Mouse (Mus musculus): ENCODE measurements around the gene Gm20388. TPM values are rescaled to one million over a fixed set of nuclear protein-coding genes. Genes with fewer than 3 reads are reported as not detected.

Gm20388 gene
- total and polyA plus RNA-seq, 2 experiments from 2014 or later, result 17.3 TPM; not detected in 1

DNA sequence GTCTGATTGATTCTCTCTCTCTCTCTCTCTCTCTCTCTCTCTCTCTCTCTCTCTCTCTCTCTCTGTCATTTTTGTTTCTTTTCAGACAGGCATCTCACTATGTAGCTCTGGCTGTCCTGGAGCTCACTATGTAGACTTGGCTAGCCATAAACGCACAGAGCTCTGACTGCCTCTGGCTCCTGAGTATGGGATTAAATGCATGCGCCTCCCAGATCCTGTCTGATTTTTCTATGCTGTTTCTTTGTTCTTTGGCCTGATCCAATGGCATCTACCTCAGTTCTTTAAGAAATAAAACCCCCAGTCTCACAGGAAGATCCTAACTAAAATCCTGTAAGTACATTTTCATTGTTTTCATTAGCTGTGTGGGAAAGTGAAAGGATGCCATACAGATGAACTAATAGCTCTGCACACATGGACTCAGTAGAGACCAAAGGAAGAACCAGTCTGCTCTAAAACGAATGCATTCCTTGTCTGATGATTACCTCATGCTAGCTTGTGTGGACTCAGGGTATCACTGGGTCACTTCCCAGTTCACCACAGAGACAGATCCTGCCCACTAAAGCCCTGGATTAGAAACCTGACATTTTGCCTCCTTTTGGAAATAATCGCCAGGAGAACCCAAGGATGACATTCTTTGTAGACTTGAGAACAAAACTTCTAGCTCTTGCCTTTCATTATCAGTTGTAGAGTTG is 4156.6 kb downstream of the Gm20388 start:
- H3K27me3 ChIP-seq (ENCODE audit: control insufficient read depth, insufficient read depth, low read length), result 0 out of 2 replicates have a peak, but pooled peaks cover 5% of the 10 kb centered on the region
- TF ChIP-seq EP300 (IDR thresholded peaks at IDR 0.05; ENCODE audit: low read depth) (0 out of 2 replicates have a peak, but pooled peaks have one; percentile 1), CTCF (IDR thresholded peaks at IDR 0.05; ENCODE audit: low read depth) (no peak)
- no peaks in the 10 kb centered on the region for H3K9me3 ChIP-seq (replicated peaks; ENCODE audit: control insufficient read depth, low read length)
- ATAC-seq (ENCODE audit: insufficient read depth, low read depth), result peak; percentile 13; the same call in 1 of the 2 replicates
- H3K27ac ChIP-seq (ENCODE audit: low read depth), result peak overlapping the region; percentile 14
- no peaks in the 10 kb centered on the region for H3K36me3 ChIP-seq (replicated peaks; ENCODE audit: control insufficient read depth, insufficient read depth, low read length)
- H3K4me1 ChIP-seq (ENCODE audit: control insufficient read depth, insufficient read depth), result 0 out of 2 replicates have a peak, but pooled peaks cover 12% of the 10 kb centered on the region
- no peak overlapping the region for H3K4me2 ChIP-seq (ENCODE audit: low read depth, low read length)
- no peak overlapping the region for H3K4me3 ChIP-seq (ENCODE audit: low read depth, low read length)
- H3K9ac ChIP-seq (replicated peaks; ENCODE audit: low read depth, low read length), result no peak overlapping the region
- DNase-seq (ENCODE audit: low spot score), result no peak
- WGBS, result 60% methylated on average over 4 of the region's 4 CpGs

DNA sequence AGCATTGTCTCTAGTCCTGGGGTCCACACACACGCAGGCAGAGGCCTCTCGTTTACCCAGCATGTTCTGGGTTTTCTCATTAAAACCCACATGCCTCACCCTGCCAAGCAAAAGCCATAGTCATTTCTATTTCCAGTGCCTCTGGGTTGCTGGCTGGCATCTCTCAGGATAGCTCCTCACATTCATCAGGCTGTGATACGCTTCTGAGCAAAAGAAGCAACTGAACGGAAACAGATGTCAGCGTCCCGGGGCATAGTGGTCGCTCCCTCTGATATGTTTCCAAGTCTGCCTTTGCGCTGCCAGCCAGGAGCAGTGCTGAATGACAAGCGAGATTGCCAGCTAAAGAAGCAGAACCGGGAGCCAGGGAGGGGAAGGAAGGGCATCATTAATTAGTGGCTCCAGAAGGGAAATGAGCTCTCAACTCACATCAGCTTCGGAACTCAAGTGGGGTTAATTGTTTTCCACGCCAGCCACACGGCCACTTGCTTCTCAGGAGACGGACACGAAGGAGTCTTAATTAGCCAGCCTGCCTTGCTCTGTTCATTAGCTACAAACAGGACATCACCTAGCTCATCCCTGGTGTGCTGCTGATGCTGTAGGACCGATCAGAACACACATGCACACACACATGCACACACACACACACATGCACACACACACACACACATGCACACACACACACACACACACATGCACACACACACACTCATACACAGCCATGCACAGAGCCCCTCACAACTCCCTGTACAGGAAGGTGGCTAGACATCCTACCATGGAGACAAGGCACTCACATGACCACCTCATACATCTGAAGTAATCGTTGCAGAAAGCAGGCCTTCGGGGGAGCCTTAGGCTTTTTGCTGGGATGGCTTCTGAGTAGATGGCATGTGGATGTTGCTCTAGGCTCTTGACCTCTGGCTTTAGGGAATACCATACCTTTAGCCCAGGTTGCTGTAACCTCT is 4160.0 kb downstream of the Gm20388 start:
- WGBS, result 25% methylated on average over 18 of the region's 18 CpGs
- peak; percentile 51 for ATAC-seq (ENCODE audit: insufficient read depth, low read depth)

DNA sequence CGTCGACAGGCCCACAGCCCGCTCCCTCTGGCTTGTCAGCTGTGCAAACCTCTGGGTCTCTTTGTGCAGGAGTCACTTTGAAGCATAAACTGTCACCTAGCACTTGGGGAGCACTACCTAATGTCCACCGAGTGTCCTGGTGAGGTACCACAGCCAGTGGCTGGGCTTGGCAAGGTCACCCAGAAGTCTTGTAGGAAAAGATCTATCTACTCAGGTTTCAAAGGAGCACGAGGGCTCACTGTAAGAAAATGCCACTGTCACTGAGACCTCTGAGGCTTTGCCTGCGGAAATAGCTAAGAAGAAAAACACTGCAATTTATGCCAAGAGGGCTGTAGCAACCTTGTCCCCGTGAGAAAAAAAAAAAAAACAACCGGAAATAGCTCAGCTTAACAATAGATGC is 4165.3 kb downstream of the Gm20388 start:
- TF ChIP-seq EP300 (IDR thresholded peaks at IDR 0.05; ENCODE audit: low read depth) (no peak), CTCF (IDR thresholded peaks at IDR 0.05; ENCODE audit: low read depth) (no peak)

More for the DNA sequence above, 4160.0 kb downstream of the Gm20388 start:
- H3K9ac ChIP-seq (replicated peaks; ENCODE audit: low read depth, low read length), result no peak overlapping the region
- H3K4me2 ChIP-seq (ENCODE audit: low read depth, low read length), result no peak overlapping the region
- H3K27ac ChIP-seq (ENCODE audit: low read depth), result no peak overlapping the region; the same call in 1 of the 2 replicates
- DNase-seq (ENCODE audit: low spot score), result peak; percentile 51
- H3K4me1 ChIP-seq (ENCODE audit: control insufficient read depth, insufficient read depth), result 0 out of 2 replicates have a peak, but pooled peaks cover 12% of the 10 kb centered on the region
- no peaks in the 10 kb centered on the region for H3K9me3 ChIP-seq (replicated peaks; ENCODE audit: control insufficient read depth, low read length)
- TF ChIP-seq EP300 (IDR thresholded peaks at IDR 0.05; ENCODE audit: low read depth) (no peak), CTCF (IDR thresholded peaks at IDR 0.05; ENCODE audit: low read depth) (no peak)
- H3K36me3 ChIP-seq (replicated peaks; ENCODE audit: control insufficient read depth, insufficient read depth, low read length), result no peaks in the 10 kb centered on the region
- 0 out of 2 replicates have a peak, but pooled peaks cover 5% of the 10 kb centered on the region for H3K27me3 ChIP-seq (ENCODE audit: control insufficient read depth, insufficient read depth, low read length)
- no peak overlapping the region for H3K4me3 ChIP-seq (ENCODE audit: low read depth, low read length)

DNA sequence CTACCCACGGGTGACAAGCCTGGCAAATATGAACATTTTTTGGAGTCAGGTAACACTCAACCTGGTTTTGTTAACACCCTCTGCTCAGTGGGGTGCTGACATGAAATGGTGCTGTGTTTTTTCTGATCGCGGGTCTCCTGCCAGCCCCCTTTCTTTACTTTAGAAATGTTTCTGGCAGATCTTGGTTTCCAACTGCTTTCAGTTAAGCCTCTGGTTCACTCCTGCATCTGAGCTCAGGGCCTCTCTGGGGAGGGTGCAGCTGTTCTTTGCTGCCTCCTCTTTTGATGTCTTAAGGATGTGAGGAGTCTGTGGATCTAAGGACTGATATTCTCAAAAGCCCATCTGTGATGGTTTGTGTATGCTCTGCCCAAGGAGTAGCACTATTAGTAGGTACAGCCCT is 4165.8 kb downstream of the Gm20388 start:
- no peak for DNase-seq (ENCODE audit: low spot score)
- TF ChIP-seq CTCF (IDR thresholded peaks at IDR 0.05; ENCODE audit: low read depth), result no peak
- no peak for TF ChIP-seq EP300 (IDR thresholded peaks at IDR 0.05; ENCODE audit: low read depth)
- Histone ChIP-seq H3K36me3 (replicated peaks; ENCODE audit: control insufficient read depth, insufficient read depth, low read length) (no peaks in the 10 kb centered on the region), H3K9ac (replicated peaks; ENCODE audit: low read depth, low read length) (no peak overlapping the region), H3K4me1 (ENCODE audit: control insufficient read depth, insufficient read depth) (peaks cover 16% of the 10 kb centered on the region), H3K4me2 (ENCODE audit: low read depth, low read length) (no peak overlapping the region), H3K4me3 (ENCODE audit: low read depth, low read length) (no peak overlapping the region), H3K27me3 (ENCODE audit: control insufficient read depth, insufficient read depth, low read length) (0 out of 2 replicates have a peak, but pooled peaks cover 4% of the 10 kb centered on the region), H3K9me3 (replicated peaks; ENCODE audit: control insufficient read depth, low read length) (no peaks in the 10 kb centered on the region), H3K27ac (ENCODE audit: low read depth) (peak overlapping the region; percentile 21; the same call in 1 of the 2 replicates)
- no peak for ATAC-seq (ENCODE audit: insufficient read depth, low read depth)
- 51% methylated on average over 3 of the region's 3 CpGs for WGBS

More for the DNA sequence above, 4165.3 kb downstream of the Gm20388 start:
- Histone ChIP-seq H3K27me3 (ENCODE audit: control insufficient read depth, insufficient read depth, low read length) (0 out of 2 replicates have a peak, but pooled peaks cover 5% of the 10 kb centered on the region), H3K9ac (replicated peaks; ENCODE audit: low read depth, low read length) (no peak overlapping the region), H3K4me3 (ENCODE audit: low read depth, low read length) (no peak overlapping the region), H3K36me3 (replicated peaks; ENCODE audit: control insufficient read depth, insufficient read depth, low read length) (no peaks in the 10 kb centered on the region), H3K9me3 (replicated peaks; ENCODE audit: control insufficient read depth, low read length) (no peaks in the 10 kb centered on the region), H3K4me2 (ENCODE audit: low read depth, low read length) (no peak overlapping the region), H3K4me1 (ENCODE audit: control insufficient read depth, insufficient read depth) (peaks cover 15% of the 10 kb centered on the region), H3K27ac (ENCODE audit: low read depth) (peak overlapping the region; percentile 21; the same call in 1 of the 2 replicates)
- DNase-seq (ENCODE audit: low spot score) (no peak), ATAC-seq (ENCODE audit: insufficient read depth, low read depth) (no peak)
- 49% methylated on average over 8 of the region's 8 CpGs for WGBS

DNA sequence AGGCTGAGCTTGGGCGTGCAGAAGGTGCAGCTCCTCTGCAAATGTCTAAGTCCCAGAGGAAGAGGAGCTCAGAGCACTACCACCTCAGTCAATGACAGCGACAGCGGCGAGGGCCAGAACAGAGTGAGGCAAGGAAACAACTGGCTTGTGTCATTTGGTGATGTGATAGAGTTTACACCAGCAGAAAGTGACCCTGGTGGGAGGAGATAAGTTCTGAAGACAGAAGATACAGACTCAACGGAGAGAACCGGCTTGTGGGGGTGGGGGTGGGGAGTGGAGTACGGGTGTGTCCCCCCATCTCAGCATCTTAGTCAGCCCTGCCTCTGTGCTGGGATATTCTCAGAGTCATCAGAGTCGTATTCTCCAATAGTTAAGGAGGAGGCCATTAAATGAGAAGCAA is 4166.7 kb downstream of the Gm20388 start:
- no peak overlapping the region for H3K9ac ChIP-seq (replicated peaks; ENCODE audit: low read depth, low read length)
- H3K4me2 ChIP-seq (ENCODE audit: low read depth, low read length), result no peak overlapping the region
- 59% methylated on average over 8 of the region's 8 CpGs for WGBS
- H3K4me3 ChIP-seq (ENCODE audit: low read depth, low read length), result no peak overlapping the region
- no peak overlapping the region for H3K27ac ChIP-seq (ENCODE audit: low read depth)
- no peaks in the 10 kb centered on the region for H3K27me3 ChIP-seq (ENCODE audit: control insufficient read depth, insufficient read depth, low read length)
- TF ChIP-seq CTCF (IDR thresholded peaks at IDR 0.05; ENCODE audit: low read depth), result no peak
- TF ChIP-seq EP300 (IDR thresholded peaks at IDR 0.05; ENCODE audit: low read depth), result no peak
- no peaks in the 10 kb centered on the region for H3K36me3 ChIP-seq (replicated peaks; ENCODE audit: control insufficient read depth, insufficient read depth, low read length)
- H3K9me3 ChIP-seq (replicated peaks; ENCODE audit: control insufficient read depth, low read length), result no peaks in the 10 kb centered on the region
- DNase-seq (ENCODE audit: low spot score), result no peak
- ATAC-seq (ENCODE audit: insufficient read depth, low read depth), result no peak
- H3K4me1 ChIP-seq (ENCODE audit: control insufficient read depth, insufficient read depth), result peaks cover 16% of the 10 kb centered on the region
